10 mouse cellular contexts compared by ENCODE assay signal in the genomic region with DNA sequence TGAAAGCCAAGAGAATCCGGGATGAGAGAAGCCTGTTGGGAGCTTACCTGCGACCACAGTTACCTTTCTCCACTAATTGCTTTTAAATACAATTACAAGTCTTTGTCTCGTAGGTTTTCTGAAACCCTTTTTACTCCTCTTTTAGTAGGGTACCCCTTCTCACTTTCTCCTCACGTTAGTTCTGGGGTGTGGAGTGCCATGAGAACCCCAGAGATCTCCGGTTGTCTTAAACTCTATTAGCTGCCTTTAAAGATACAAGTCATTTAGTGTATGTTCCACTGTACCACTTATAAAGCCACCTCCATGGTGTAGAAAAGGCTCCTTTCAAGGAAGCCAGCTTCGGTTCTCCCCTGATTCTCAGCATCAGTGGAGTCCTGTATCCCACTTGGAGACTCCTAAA. TPM values are rescaled to one million over a fixed set of nuclear protein-coding genes. Genes with fewer than 3 reads are reported as not detected.
A peak's percentile ranks its signal among the peaks of the same experiment; 100 is the strongest.
DNase-seq lines count a peak whose midpoint lies in the region; ATAC-seq and TF ChIP-seq lines count a peak whose summit lies in the region.
"Had no signal": no experiment of that assay in that cellular context is flagged by ENCODE, and none has a peak within 500 bp of the region (broad histone marks: within the 10 kb centered on the region; RNA-seq: fewer than 3 reads in every experiment).

No protein-coding gene starts in this region.

- 85% methylated on average over 6 of the region's 6 CpGs for WGBS in kidney, postnatal 0 days
- 53% methylated on average over 6 of the region's 6 CpGs for WGBS in embryonic facial prominence, embryonic 15.5 days
- WGBS in hindbrain, embryonic 13.5 days, result 80% methylated on average over 6 of the region's 6 CpGs
- WGBS in midbrain, embryonic 15.5 days, result 77% methylated on average over 6 of the region's 6 CpGs

- H3K9me3 ChIP-seq in kidney, postnatal 0 days (replicated peaks; ENCODE audit: low read length), result no peaks in the 10 kb centered on the region
- no peaks in the 10 kb centered on the region for H3K9me3 ChIP-seq in embryonic facial prominence, embryonic 15.5 days (replicated peaks)
- H3K9me3 ChIP-seq in hindbrain, embryonic 13.5 days, result no peaks in the 10 kb centered on the region
- H3K9me3 ChIP-seq in midbrain, embryonic 15.5 days, result no peaks in the 10 kb centered on the region

- TF ChIP-seq CTCF in kidney, postnatal 0 days (IDR thresholded peaks at IDR 0.05; ENCODE audit: low read depth), result no peak

- peaks cover 9% of the 10 kb centered on the region; the same call in 1 of the 2 replicates for H3K4me1 ChIP-seq in kidney, postnatal 0 days (replicated peaks; ENCODE audit: insufficient read depth, low read length)
- H3K4me1 ChIP-seq in embryonic facial prominence, embryonic 15.5 days, result peaks cover 41% of the 10 kb centered on the region
- peaks cover 57% of the 10 kb centered on the region for H3K4me1 ChIP-seq in hindbrain, embryonic 13.5 days (replicated peaks)
- peaks cover 17% of the 10 kb centered on the region for H3K4me1 ChIP-seq in midbrain, embryonic 15.5 days

- DNase-seq in kidney, postnatal 0 days (ENCODE audit: low spot score), result no peak
- no peak for DNase-seq in kidney, postnatal 36 days
- no peak for DNase-seq in left cerebral cortex, adult 18-20 months (ENCODE audit: low spot score in 2 of 2)
- DNase-seq in testis, postnatal 10 days (ENCODE audit: low spot score), result no peak
- no peak for DNase-seq in gastrocnemius, postnatal 10 days
- DNase-seq: cerebellum, adult 9-11 months; layer of hippocampus, adult 9-11 months had no signal

- no peaks in the 10 kb centered on the region for H3K27me3 ChIP-seq in kidney, postnatal 0 days (ENCODE audit: insufficient read depth, low read length)
- H3K27me3 ChIP-seq in embryonic facial prominence, embryonic 15.5 days, result no peaks in the 10 kb centered on the region
- H3K27me3 ChIP-seq in hindbrain, embryonic 13.5 days, result no peaks in the 10 kb centered on the region
- no peaks in the 10 kb centered on the region for H3K27me3 ChIP-seq in midbrain, embryonic 15.5 days (replicated peaks)

- H3K9ac ChIP-seq in kidney, postnatal 0 days (ENCODE audit: low read depth, low read length), result no peak overlapping the region
- H3K9ac ChIP-seq in embryonic facial prominence, embryonic 15.5 days, result no peak overlapping the region
- peak overlapping the region; percentile 9; the same call in 1 of the 2 replicates for H3K9ac ChIP-seq in hindbrain, embryonic 13.5 days
- no peak overlapping the region for H3K9ac ChIP-seq in midbrain, embryonic 15.5 days

- peak overlapping the region; percentile 72 for H3K4me2 ChIP-seq in kidney, postnatal 0 days (ENCODE audit: low read length)
- peak overlapping the region; percentile 60 for H3K4me2 ChIP-seq in embryonic facial prominence, embryonic 15.5 days (replicated peaks)
- peak overlapping the region; percentile 89 for H3K4me2 ChIP-seq in hindbrain, embryonic 13.5 days
- peak overlapping the region; percentile 61 for H3K4me2 ChIP-seq in midbrain, embryonic 15.5 days

- no peak for ATAC-seq in kidney, postnatal 0 days (replicated peaks; ENCODE audit: low FRiP score, low read depth)
- no peak for ATAC-seq in embryonic facial prominence, embryonic 15.5 days (ENCODE audit: insufficient number of reproducible peaks, low FRiP score, low TSS enrichment, low read depth)
- ATAC-seq in hindbrain, embryonic 13.5 days (ENCODE audit: low FRiP score), result no peak
- no peak for ATAC-seq in midbrain, embryonic 15.5 days (replicated peaks)

- H3K27ac ChIP-seq in kidney, postnatal 0 days, result no peak overlapping the region
- H3K27ac ChIP-seq in embryonic facial prominence, embryonic 15.5 days (replicated peaks), result no peak overlapping the region
- no peak overlapping the region for H3K27ac ChIP-seq in hindbrain, embryonic 13.5 days
- no peak overlapping the region for H3K27ac ChIP-seq in midbrain, embryonic 15.5 days

- H3K4me3 ChIP-seq in kidney, postnatal 0 days (replicated peaks; ENCODE audit: low read depth, low read length), result peak overlapping the region; percentile 96; the same call in 1 of the 2 replicates
- H3K4me3 ChIP-seq in embryonic facial prominence, embryonic 15.5 days (replicated peaks), result peak overlapping the region; percentile 75
- H3K4me3 ChIP-seq in hindbrain, embryonic 13.5 days, result peak overlapping the region; percentile 83
- peak overlapping the region; percentile 56 for H3K4me3 ChIP-seq in midbrain, embryonic 15.5 days

- H3K36me3 ChIP-seq in kidney, postnatal 0 days (ENCODE audit: insufficient read depth, low read length), result no peaks in the 10 kb centered on the region
- H3K36me3 ChIP-seq in embryonic facial prominence, embryonic 15.5 days, result peaks cover 16% of the 10 kb centered on the region; the same call in 1 of the 2 replicates
- no peaks in the 10 kb centered on the region; the same call in 1 of the 2 replicates for H3K36me3 ChIP-seq in hindbrain, embryonic 13.5 days
- H3K36me3 ChIP-seq in midbrain, embryonic 15.5 days (replicated peaks), result no peaks in the 10 kb centered on the region

RNA-seq across cellular contexts. Expression of gene Plpp3, which starts 3.3 kb away (rescaled TPM):
- 77.4 and 79.6 TPM in 2 replicates for polyA plus RNA-seq in kidney, postnatal 0 days (2015; fragmentation: Nextera tagmentation; extraction: Ambion mirVana)
- polyA plus RNA-seq in embryonic facial prominence, embryonic 15.5 days (2015; fragmentation: Nextera tagmentation; extraction: Ambion mirVana), result 190 and 199 TPM in 2 replicates
- polyA plus RNA-seq in hindbrain, embryonic 13.5 days (2015; fragmentation: Nextera tagmentation; extraction: Ambion mirVana), result 79.0 and 81.9 TPM in 2 replicates
- 66.3 and 81.9 TPM in 2 replicates for polyA plus RNA-seq in midbrain, embryonic 15.5 days (2015; fragmentation: Nextera tagmentation; extraction: Ambion mirVana)
- total RNA-seq in left cerebral cortex, adult 18-20 months (2021), result 100 to 1,000 TPM; 164 to 176 TPM
- 10 to 100 TPM; 79.6 to 82.6 TPM for total RNA-seq in gastrocnemius, postnatal 10 days (2021)

RNA-seq across cellular contexts. Expression of gene Prkaa2, which starts 50.8 kb away (rescaled TPM):
- 14.0 and 15.3 TPM in 2 replicates for polyA plus RNA-seq in kidney, postnatal 0 days (2015; fragmentation: Nextera tagmentation; extraction: Ambion mirVana)
- polyA plus RNA-seq in embryonic facial prominence, embryonic 15.5 days (2015; fragmentation: Nextera tagmentation; extraction: Ambion mirVana), result 2.9 and 3.0 TPM in 2 replicates
- polyA plus RNA-seq in hindbrain, embryonic 13.5 days (2015; fragmentation: Nextera tagmentation; extraction: Ambion mirVana), result 11.5 and 11.9 TPM in 2 replicates
- polyA plus RNA-seq in midbrain, embryonic 15.5 days (2015; fragmentation: Nextera tagmentation; extraction: Ambion mirVana), result 15.4 and 16.8 TPM in 2 replicates
- total RNA-seq in left cerebral cortex, adult 18-20 months (2021), result 10 to 100 TPM; 31.0 to 32.0 TPM
- total RNA-seq in gastrocnemius, postnatal 10 days (2021), result 10 to 100 TPM; 75.4 to 83.6 TPM
